ENCODE assay signal across 8 mouse cellular contexts in the genomic region with DNA sequence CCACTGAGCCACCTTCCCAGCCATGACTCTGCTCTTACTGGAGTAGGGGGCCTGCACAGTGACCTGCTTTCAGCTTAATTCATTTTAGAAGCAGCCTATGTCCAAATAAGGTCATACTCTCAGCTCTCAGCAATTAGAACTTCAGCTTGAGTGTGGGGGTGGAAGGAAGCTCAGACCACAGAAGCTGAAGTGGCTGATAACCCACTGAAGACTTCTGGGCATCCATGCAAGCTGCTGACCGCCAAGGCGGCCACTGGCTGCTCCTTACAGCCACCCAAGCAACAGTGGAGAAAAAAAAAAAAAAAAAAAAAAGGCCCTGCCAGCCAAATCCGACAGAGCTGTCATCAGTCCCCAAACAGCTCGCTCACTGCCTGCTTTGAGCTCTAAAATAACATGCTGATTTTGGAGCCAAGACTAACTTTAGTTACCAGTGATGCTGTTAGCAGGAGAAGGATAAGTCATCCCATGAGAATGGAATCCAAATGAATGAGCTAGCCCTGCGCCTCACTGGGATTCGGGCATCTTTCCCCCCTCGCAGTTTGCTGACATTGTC.
DNase-seq lines count a peak whose midpoint lies in the region; TF ChIP-seq lines count a peak whose summit lies in the region.

No protein-coding gene starts in this region.

- no peaks in the 10 kb centered on the region for H3K79me2 ChIP-seq in myocyte (ENCODE audit: control insufficient read depth, insufficient read depth)

- peak; percentile 10 for DNase-seq in layer of hippocampus, adult 11-12 months (ENCODE audit: low spot score)
- no peak for DNase-seq in layer of hippocampus, postnatal 10 days (ENCODE audit: low spot score in 2 of 2)
- peak; percentile 80 for DNase-seq in fibroblast of lung, adult 2 months (ENCODE audit: low read depth)
- DNase-seq in heart, postnatal 36 days: peak; percentile 48 to 55
- no peak for DNase-seq in B cell, adult 2 months
- DNase-seq in spleen, postnatal 4 days (ENCODE audit: low spot score in 2 of 2): no peak
- no peak for DNase-seq in kidney, postnatal 14 days

- intact Hi-C loops in heart, postnatal 36 days (cut with DNase I): loop anchor here (5.0 to 10.0 kb wide), 3 partner anchors 58 to 200 kb away; a partner anchor contains a TSS

- peak overlapping the region; percentile 31 for H3K4me2 ChIP-seq in myocyte (ENCODE audit: low read depth)

- H3K27me3 ChIP-seq in myocyte (ENCODE audit: control insufficient read depth, insufficient read depth, insufficient read length): no peaks in the 10 kb centered on the region

- TF ChIP-seq POLR2A in myocyte (IDR thresholded peaks at IDR 0.05; ENCODE audit: insufficient read length, low read depth): no peak

- no peaks in the 10 kb centered on the region for H3K36me3 ChIP-seq in myocyte (ENCODE audit: control insufficient read depth, insufficient read depth)

- no peak overlapping the region for H3ac ChIP-seq in myocyte (ENCODE audit: control insufficient read depth, insufficient read length)

- no peak overlapping the region for H3K4me3 ChIP-seq in myocyte

TF ChIP-seq in myocyte, 11 proteins besides CTCF, POLR2A, EP300 and RAD21:
- peak; percentile 91 for TF ChIP-seq SRF (IDR thresholded peaks at IDR 0.05; ENCODE audit: control insufficient read depth, insufficient read length, low read depth)
- peak in 1 of 3 experiments; percentile 23 for TF ChIP-seq MYOG (IDR thresholded peaks at IDR 0.05; ENCODE audit: control insufficient read depth in 1 of 3, insufficient read depth in 1 of 3, insufficient read length in 2 of 3, low read depth in 2 of 3)
- TF ChIP-seq TCF3 (IDR thresholded peaks at IDR 0.05; ENCODE audit: insufficient read length, low read depth): no peak

Comparison
In these comparisons a context has a peak if more than half of its experiments do, and no peak if none do; other contexts are left out.
1. DNase-seq: peak in layer of hippocampus, adult 11-12 months (single experiment), fibroblast of lung, adult 2 months (single experiment) and heart, postnatal 36 days (2 of 2); none in layer of hippocampus, postnatal 10 days (0 of 2), B cell, adult 2 months (0 of 2), spleen, postnatal 4 days (0 of 2) and kidney, postnatal 14 days (single experiment).